Mouse (Mus musculus): ENCODE data around the gene Mstn. TPM values are rescaled to one million over a fixed set of nuclear protein-coding genes. Genes with fewer than 3 reads are reported as not detected.

Mstn gene
- polyA plus RNA-seq, 1 experiment from 2014 or later: not detected

- H3K9ac ChIP-seq (ENCODE audit: low read depth, low read length): no peak overlapping the region
- H3K4me2 ChIP-seq (ENCODE audit: low read depth, low read length): no peak overlapping the region
- no peak overlapping the region for H3K27ac ChIP-seq (ENCODE audit: low read length)
- no peak for ATAC-seq
- H3K27me3 ChIP-seq (replicated peaks; ENCODE audit: control insufficient read depth, insufficient read depth, low read length): no peaks in the 10 kb centered on the region
- no peaks in the 10 kb centered on the region for H3K36me3 ChIP-seq (ENCODE audit: control insufficient read depth, insufficient read depth, low read length)
- no peaks in the 10 kb centered on the region for H3K9me3 ChIP-seq (ENCODE audit: control insufficient read depth, low read length)
- H3K4me3 ChIP-seq (ENCODE audit: low read length): no peak overlapping the region
- WGBS: 51% methylated on average over 5 of the region's 5 CpGs
- peaks cover 7% of the 10 kb centered on the region; the same call in 1 of the 2 replicates for H3K4me1 ChIP-seq (ENCODE audit: control insufficient read depth, insufficient read depth, low read length)
Observed at GRCm38 (mm10) chr1:53059106-53059505, 2.3 kb upstream of the Mstn start.

- no peak for ATAC-seq
- Histone ChIP-seq H3K36me3 (ENCODE audit: control insufficient read depth, insufficient read depth, low read length) (no peaks in the 10 kb centered on the region), H3K27me3 (replicated peaks; ENCODE audit: control insufficient read depth, insufficient read depth, low read length) (no peaks in the 10 kb centered on the region), H3K4me1 (ENCODE audit: control insufficient read depth, insufficient read depth, low read length) (peaks cover 7% of the 10 kb centered on the region; the same call in 1 of the 2 replicates), H3K9me3 (ENCODE audit: control insufficient read depth, low read length) (no peaks in the 10 kb centered on the region), H3K27ac (ENCODE audit: low read length) (no peak overlapping the region), H3K9ac (ENCODE audit: low read depth, low read length) (no peak overlapping the region), H3K4me2 (ENCODE audit: low read depth, low read length) (no peak overlapping the region), H3K4me3 (ENCODE audit: low read length) (no peak overlapping the region)
- WGBS: 55% methylated on average over 8 of the region's 8 CpGs
Observed at GRCm38 (mm10) chr1:53060499-53060898, 941 bp upstream of the Mstn start.

GRCm38 (mm10) chr1:53061871-53062608 lies 600 bp downstream of the Mstn start:
- no peak overlapping the region for H3K4me2 ChIP-seq (ENCODE audit: low read depth, low read length)
- H3K4me3 ChIP-seq (ENCODE audit: low read length): no peak overlapping the region
- no peaks in the 10 kb centered on the region for H3K9me3 ChIP-seq (ENCODE audit: control insufficient read depth, low read length)
- H3K27ac ChIP-seq (ENCODE audit: low read length): no peak overlapping the region
- ATAC-seq: no peak
- H3K27me3 ChIP-seq (replicated peaks; ENCODE audit: control insufficient read depth, insufficient read depth, low read length): no peaks in the 10 kb centered on the region
- no peaks in the 10 kb centered on the region for H3K36me3 ChIP-seq (ENCODE audit: control insufficient read depth, insufficient read depth, low read length)
- peaks cover 7% of the 10 kb centered on the region; the same call in 1 of the 2 replicates for H3K4me1 ChIP-seq (ENCODE audit: control insufficient read depth, insufficient read depth, low read length)
- no peak overlapping the region for H3K9ac ChIP-seq (ENCODE audit: low read depth, low read length)
- 45% methylated on average over 13 of the region's 13 CpGs for WGBS

GRCm38 (mm10) chr1:53063921-53064320 lies 2.5 kb downstream of the Mstn start:
- Histone ChIP-seq H3K27me3 (replicated peaks; ENCODE audit: control insufficient read depth, insufficient read depth, low read length) (no peaks in the 10 kb centered on the region), H3K36me3 (ENCODE audit: control insufficient read depth, insufficient read depth, low read length) (no peaks in the 10 kb centered on the region), H3K4me1 (ENCODE audit: control insufficient read depth, insufficient read depth, low read length) (peaks cover 7% of the 10 kb centered on the region; the same call in 1 of the 2 replicates), H3K9me3 (ENCODE audit: control insufficient read depth, low read length) (no peaks in the 10 kb centered on the region), H3K4me3 (ENCODE audit: low read length) (no peak overlapping the region), H3K9ac (ENCODE audit: low read depth, low read length) (no peak overlapping the region), H3K27ac (ENCODE audit: low read length) (no peak overlapping the region), H3K4me2 (ENCODE audit: low read depth, low read length) (no peak overlapping the region)
- 83% methylated on average over 4 of the region's 4 CpGs for WGBS
- ATAC-seq: no peak

GRCm38 (mm10) chr1:53069726-53070514 lies 8.5 kb downstream of the Mstn start:
- 73% methylated on average over 5 of the region's 5 CpGs for WGBS
- no peak for ATAC-seq
- Histone ChIP-seq H3K27ac (ENCODE audit: low read length) (no peak overlapping the region), H3K27me3 (replicated peaks; ENCODE audit: control insufficient read depth, insufficient read depth, low read length) (no peaks in the 10 kb centered on the region), H3K4me1 (ENCODE audit: control insufficient read depth, insufficient read depth, low read length) (no peaks in the 10 kb centered on the region), H3K36me3 (ENCODE audit: control insufficient read depth, insufficient read depth, low read length) (no peaks in the 10 kb centered on the region), H3K9ac (ENCODE audit: low read depth, low read length) (no peak overlapping the region), H3K9me3 (ENCODE audit: control insufficient read depth, low read length) (no peaks in the 10 kb centered on the region), H3K4me3 (ENCODE audit: low read length) (no peak overlapping the region), H3K4me2 (ENCODE audit: low read depth, low read length) (no peak overlapping the region)

GRCm38 (mm10) chr1:53070664-53071175 lies 9.3 kb downstream of the Mstn start:
- no peak for ATAC-seq
- 75% methylated on average over 1 of the region's 1 CpGs for WGBS
- Histone ChIP-seq H3K9ac (ENCODE audit: low read depth, low read length) (no peak overlapping the region), H3K27me3 (replicated peaks; ENCODE audit: control insufficient read depth, insufficient read depth, low read length) (no peaks in the 10 kb centered on the region), H3K36me3 (ENCODE audit: control insufficient read depth, insufficient read depth, low read length) (no peaks in the 10 kb centered on the region), H3K27ac (ENCODE audit: low read length) (no peak overlapping the region), H3K4me1 (ENCODE audit: control insufficient read depth, insufficient read depth, low read length) (no peaks in the 10 kb centered on the region), H3K4me2 (ENCODE audit: low read depth, low read length) (no peak overlapping the region), H3K4me3 (ENCODE audit: low read length) (no peak overlapping the region), H3K9me3 (ENCODE audit: control insufficient read depth, low read length) (no peaks in the 10 kb centered on the region)

- no peaks in the 10 kb centered on the region for H3K4me1 ChIP-seq (ENCODE audit: control insufficient read depth, insufficient read depth, low read length)
- no peaks in the 10 kb centered on the region for H3K9me3 ChIP-seq (ENCODE audit: control insufficient read depth, low read length)
- H3K4me2 ChIP-seq (ENCODE audit: low read depth, low read length): no peak overlapping the region
- no peaks in the 10 kb centered on the region for H3K36me3 ChIP-seq (ENCODE audit: control insufficient read depth, insufficient read depth, low read length)
- no peak for ATAC-seq
- H3K27me3 ChIP-seq (replicated peaks; ENCODE audit: control insufficient read depth, insufficient read depth, low read length): no peaks in the 10 kb centered on the region
- no peak overlapping the region for H3K4me3 ChIP-seq (ENCODE audit: low read length)
- WGBS: 83% methylated on average over 3 of the region's 3 CpGs
- no peak overlapping the region for H3K27ac ChIP-seq (ENCODE audit: low read length)
- no peak overlapping the region for H3K9ac ChIP-seq (ENCODE audit: low read depth, low read length)
Observed at GRCm38 (mm10) chr1:53076656-53077055, 15.2 kb downstream of the Mstn start.

GRCm38 (mm10) chr1:53079876-53080275 lies 18.4 kb downstream of the Mstn start:
- no peaks in the 10 kb centered on the region for H3K9me3 ChIP-seq (ENCODE audit: control insufficient read depth, low read length)
- 81% methylated on average over 2 of the region's 2 CpGs for WGBS

GRCm38 (mm10) chr1:53080603-53081002 lies 19.2 kb downstream of the Mstn start:
- Histone ChIP-seq H3K36me3 (ENCODE audit: control insufficient read depth, insufficient read depth, low read length) (no peaks in the 10 kb centered on the region), H3K4me2 (ENCODE audit: low read depth, low read length) (no peak overlapping the region), H3K4me1 (ENCODE audit: control insufficient read depth, insufficient read depth, low read length) (no peaks in the 10 kb centered on the region), H3K9ac (ENCODE audit: low read depth, low read length) (no peak overlapping the region), H3K27ac (ENCODE audit: low read length) (no peak overlapping the region), H3K9me3 (ENCODE audit: control insufficient read depth, low read length) (no peaks in the 10 kb centered on the region), H3K4me3 (ENCODE audit: low read length) (no peak overlapping the region), H3K27me3 (replicated peaks; ENCODE audit: control insufficient read depth, insufficient read depth, low read length) (no peaks in the 10 kb centered on the region)
- 80% methylated on average over 3 of the region's 3 CpGs for WGBS
- no peak for ATAC-seq

More at GRCm38 (mm10) chr1:53079876-53080275, 18.4 kb downstream of the Mstn start:
- Histone ChIP-seq H3K27me3 (replicated peaks; ENCODE audit: control insufficient read depth, insufficient read depth, low read length) (no peaks in the 10 kb centered on the region), H3K9ac (ENCODE audit: low read depth, low read length) (no peak overlapping the region), H3K4me3 (ENCODE audit: low read length) (no peak overlapping the region), H3K4me2 (ENCODE audit: low read depth, low read length) (no peak overlapping the region), H3K36me3 (ENCODE audit: control insufficient read depth, insufficient read depth, low read length) (no peaks in the 10 kb centered on the region), H3K4me1 (ENCODE audit: control insufficient read depth, insufficient read depth, low read length) (no peaks in the 10 kb centered on the region), H3K27ac (ENCODE audit: low read length) (no peak overlapping the region)
- no peak for ATAC-seq

All from intestine, embryonic 16.5 days (tissue).